Mouse (Mus musculus) small intestine, adult 2 months (tissue): ENCODE data around the gene Fbxl2.

Experiments used
- CTCF ChIP-seq: fragments of 200-500 bp; IDR thresholded peaks from 2 replicates; pipeline ENCODE4 v1.5.1; 2012; ENCODE audit warnings: low read depth, mild to moderate bottlenecking, control low read depth, inconsistent platforms, low read length, moderate library complexity, mixed read lengths; ENCODE audit not compliant: insufficient replicate concordance, insufficient read length; ENCODE audit errors: extremely low read depth
- POLR2A ChIP-seq: fragments of 200-500 bp; IDR thresholded peaks from 2 replicates; pipeline ENCODE4 v1.6.1; 2012; ENCODE audit warnings: low read depth, mild to moderate bottlenecking, control low read depth, inconsistent platforms, low read length, moderate library complexity

DNA sequence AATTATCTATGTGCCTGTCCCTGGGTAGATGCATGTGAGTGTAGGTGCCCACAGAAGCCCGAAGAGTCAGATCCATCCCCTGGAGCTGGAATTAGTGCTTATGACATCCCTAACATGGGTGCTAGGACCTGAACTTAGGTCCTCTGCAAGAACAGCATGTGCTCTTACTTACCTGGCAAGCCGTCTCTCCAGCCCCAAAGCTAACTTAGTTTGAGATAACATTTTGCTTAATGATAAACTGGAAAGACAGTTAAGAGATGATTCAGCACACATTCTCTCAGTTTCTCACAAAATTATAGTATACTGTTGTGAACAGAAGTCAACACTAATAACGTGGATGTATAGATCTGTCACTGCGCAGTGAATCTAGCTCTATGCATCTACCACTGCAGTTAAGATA lies 79.2 kb downstream of the Fbxl2 start:
- no peak for TF ChIP-seq CTCF
- TF ChIP-seq POLR2A = no peak
